Mouse (Mus musculus) layer of hippocampus, adult 2 months (tissue): ENCODE data around the gene Sgcg. TPM values are rescaled to one million over a fixed set of nuclear protein-coding genes. Genes with fewer than 3 reads are reported as not detected.
A peak's percentile ranks its signal among the peaks of the same experiment; 100 is the strongest.

Source experiments
- DNase-seq, 2 experiments: peaks; one replicate each; pipeline ENCODE4 v3.0.0; 2022; ENCODE audit warnings: low spot score in 2 of 2
- H3K27ac ChIP-seq: fragments of 200-600 bp; 2 replicates; pipeline ENCODE4 v1.8.1; 2022
- H3K4me3 ChIP-seq: fragments of 200-600 bp; 2 replicates; pipeline ENCODE4 v1.8.1; 2022; ENCODE audit warnings: mild to moderate bottlenecking
- CTCF ChIP-seq: fragments of 200-600 bp; conservative IDR thresholded peaks from 2 replicates; pipeline ENCODE4 v1.8.1; 2022; ENCODE audit warnings: antibody characterized with exemption, mild to moderate bottlenecking, moderate library complexity
- total RNA-seq, 2 experiments: library from RNA; stranded (reverse); gene quantifications; 2 replicates each; pipeline ENCODE4 v1.2.3; 2021

Sgcg gene
- total RNA-seq, 2 experiments from 2014 or later = 0.28 TPM; not detected in 1

DNA sequence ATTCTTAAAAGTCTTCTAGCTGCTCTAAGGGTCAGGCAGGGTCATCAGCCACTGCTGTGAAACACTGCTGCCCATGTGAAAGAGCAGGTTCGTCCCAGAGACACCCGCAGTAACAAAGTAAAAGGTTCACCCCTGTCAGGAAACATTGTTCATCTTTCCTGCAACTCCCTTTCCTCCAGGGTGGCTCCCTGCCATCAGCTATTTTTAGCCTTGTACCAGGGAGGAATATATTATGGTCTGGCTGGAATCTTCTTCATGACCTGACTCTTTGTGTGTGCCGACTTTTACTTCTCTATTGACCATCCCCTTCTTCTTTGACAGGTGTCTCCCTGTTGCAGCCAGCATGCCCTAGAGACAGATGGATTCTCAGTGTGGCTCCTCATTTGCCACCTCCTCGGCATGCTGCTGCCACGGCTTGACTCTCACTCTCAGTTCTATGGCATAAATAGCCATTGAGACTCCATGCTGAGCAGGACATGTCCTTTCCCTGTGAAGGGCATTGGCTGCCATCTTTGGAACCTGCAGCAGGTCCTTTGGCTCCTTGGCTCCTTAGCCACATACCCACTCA, 9.7 kb upstream of the Sgcg start:
- no peak for DNase-seq
- Histone ChIP-seq H3K4me3 (no peak overlapping the region), H3K27ac (no peak overlapping the region)
- no peak for TF ChIP-seq CTCF

DNA sequence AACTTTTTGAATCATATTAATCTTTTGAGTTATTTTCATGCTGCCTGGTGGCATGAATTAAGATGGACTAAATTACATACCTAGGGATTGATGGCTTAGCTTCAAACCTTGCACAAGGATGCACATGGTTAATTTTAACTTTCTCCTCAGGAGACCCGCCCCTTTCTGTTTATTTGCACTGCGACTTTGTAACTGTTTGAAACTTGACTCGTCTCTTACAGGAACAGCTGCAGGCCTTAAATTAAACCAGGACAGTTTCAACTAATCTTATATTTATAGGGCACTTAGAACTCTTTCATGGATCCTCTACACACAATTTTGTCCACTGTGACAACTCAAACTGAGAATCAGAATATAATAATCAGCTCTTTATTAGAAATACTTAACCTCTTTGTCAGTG, 794 bp upstream of the Sgcg start:
- no peak for DNase-seq
- TF ChIP-seq CTCF = no peak
- Histone ChIP-seq H3K27ac (no peak overlapping the region), H3K4me3 (no peak overlapping the region)

GRCm38 (mm10) chr14:61252596-61253388, 5.5 kb downstream of the Sgcg start:
- DNase-seq = no peak
- H3K4me3 ChIP-seq = no peak overlapping the region
- TF ChIP-seq CTCF = no peak

DNA sequence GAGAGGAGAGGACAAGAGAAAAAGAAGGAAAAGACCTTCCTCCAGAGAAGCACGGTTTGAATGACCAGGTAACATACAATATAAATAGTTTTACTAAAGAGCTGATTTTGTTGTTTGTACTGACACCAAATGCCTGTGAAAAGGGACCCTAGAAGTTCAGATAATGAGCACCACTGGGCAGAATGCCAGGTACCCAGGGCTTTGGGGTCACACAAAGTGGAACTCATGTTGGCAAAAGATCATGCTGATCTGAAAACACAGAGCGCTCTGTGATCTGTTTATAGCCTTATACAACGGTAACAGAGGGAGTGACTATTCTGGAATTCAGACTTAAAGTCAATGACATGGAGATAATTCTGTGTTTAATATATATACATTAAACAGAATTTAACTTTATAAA, 11.8 kb downstream of the Sgcg start:
- DNase-seq = no peak
- Histone ChIP-seq H3K4me3 (no peak overlapping the region), H3K27ac (no peak overlapping the region)
- TF ChIP-seq CTCF = no peak

More at GRCm38 (mm10) chr14:61252596-61253388, 5.5 kb downstream of the Sgcg start:
- no peak overlapping the region for H3K27ac ChIP-seq

DNA sequence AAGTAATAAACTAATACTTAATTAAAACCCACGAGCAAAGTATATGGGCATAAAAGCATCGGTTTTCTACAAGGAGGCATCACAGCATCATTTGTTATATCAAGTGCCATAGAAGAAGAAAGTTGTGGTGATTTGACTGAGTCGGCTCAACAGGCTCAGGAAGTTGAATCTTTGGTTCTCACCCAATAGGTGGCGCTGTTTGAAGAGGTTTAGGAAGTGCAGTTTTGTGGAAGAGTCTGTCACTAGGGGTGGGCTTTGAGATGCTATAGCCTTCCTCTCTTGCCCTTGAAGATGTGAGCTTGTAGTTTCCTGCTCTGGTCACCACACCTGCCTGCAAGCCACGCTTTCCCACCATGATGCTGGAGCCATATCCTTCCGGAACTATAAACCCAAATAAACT, 15.7 kb downstream of the Sgcg start:
- H3K4me3 ChIP-seq = no peak overlapping the region
- no peak overlapping the region for H3K27ac ChIP-seq
- TF ChIP-seq CTCF = peak; percentile 69
- no peak for DNase-seq

- DNase-seq = peak in 1 of 2 experiments; percentile 37
- no peak for TF ChIP-seq CTCF
- Histone ChIP-seq H3K4me3 (no peak overlapping the region), H3K27ac (no peak overlapping the region)
Measured at GRCm38 (mm10) chr14:61238751-61239150, 19.5 kb downstream of the Sgcg start.

- Histone ChIP-seq H3K27ac (no peak overlapping the region), H3K4me3 (no peak overlapping the region)
- DNase-seq = no peak
- no peak for TF ChIP-seq CTCF
Measured at GRCm38 (mm10) chr14:61237101-61237654, 21.1 kb downstream of the Sgcg start.

DNA sequence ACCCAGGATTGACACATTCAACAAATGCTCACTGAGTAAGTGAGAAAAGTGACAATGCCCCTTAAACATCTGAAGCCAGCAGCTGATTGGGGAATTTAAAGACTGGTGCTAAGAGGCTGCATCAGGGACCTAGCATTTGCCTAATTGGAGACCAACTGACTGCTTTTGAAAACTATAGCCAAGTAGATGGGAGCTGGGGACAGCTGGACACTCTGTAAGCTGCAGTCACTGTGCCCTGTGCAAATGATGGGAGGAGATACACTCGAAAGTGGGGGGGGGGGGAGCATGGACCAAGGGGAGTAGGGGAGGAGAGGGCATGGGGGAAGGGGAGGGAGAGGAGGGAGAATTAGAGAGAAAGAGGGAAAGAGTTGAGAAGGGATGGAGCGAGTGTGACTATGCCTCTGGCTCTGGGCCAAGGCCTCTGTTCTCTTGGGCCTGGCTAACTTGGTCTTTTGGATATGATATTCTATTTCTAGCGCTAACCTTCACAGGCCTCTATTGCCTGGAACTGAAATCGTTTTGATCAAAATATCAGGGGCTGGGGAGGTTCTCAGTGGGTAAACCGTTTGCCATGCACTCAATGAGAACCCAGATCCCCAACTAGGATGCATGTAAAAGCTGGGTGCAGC, 22.3 kb downstream of the Sgcg start:
- no peak for TF ChIP-seq CTCF
- DNase-seq = no peak
- H3K4me3 ChIP-seq = no peak overlapping the region
- no peak overlapping the region for H3K27ac ChIP-seq

DNA sequence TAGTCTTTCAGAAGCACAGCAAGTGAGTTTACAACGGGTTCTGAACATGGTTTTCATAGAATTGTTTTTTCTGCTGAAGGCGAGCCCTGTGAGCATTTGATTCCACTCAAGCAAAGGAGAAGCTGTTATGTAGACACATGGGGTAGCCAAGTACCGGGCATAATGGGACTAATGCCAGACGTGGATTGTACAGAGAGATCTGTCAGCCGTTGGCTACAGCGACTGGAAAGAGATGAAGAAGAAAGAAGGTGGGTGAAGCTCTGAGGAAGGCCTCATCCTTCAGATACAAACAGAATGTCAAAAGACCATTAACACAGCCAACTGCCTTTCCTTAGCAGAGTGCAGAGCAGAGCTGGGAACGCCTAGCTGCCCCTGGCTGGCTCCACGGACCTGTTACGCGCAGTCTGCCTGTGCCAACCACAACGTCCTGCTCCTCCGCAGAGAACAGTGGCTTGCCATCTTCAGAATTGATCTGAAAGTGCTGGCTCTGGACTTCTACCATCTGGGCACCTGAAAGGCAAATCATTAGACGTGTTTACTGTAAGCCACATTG, 26.2 kb downstream of the Sgcg start:
- Histone ChIP-seq H3K4me3 (no peak overlapping the region), H3K27ac (peak overlapping the region; percentile 6; the same call in 1 of the 2 replicates)
- DNase-seq = peak in 1 of 2 experiments; percentile 50
- no peak for TF ChIP-seq CTCF

DNA sequence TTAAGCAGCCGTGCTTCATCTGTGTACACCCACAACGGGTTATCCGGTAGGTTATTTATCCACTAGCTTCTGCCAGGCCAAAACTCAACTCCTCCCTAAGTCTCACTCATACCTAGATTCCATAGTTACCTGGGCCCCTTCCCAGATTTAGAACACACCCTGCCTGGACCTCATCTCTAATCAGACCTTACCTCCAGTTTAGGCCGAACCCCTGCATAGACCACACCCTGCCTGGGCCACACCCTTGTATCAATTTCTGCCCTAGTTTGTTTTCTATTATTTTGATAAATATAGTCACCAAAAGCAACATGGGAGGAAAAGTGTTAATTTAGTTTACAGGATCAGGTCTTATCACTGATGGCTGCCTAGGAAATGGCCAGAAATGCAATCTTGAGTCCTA, 28.1 kb downstream of the Sgcg start:
- Histone ChIP-seq H3K27ac (no peak overlapping the region), H3K4me3 (no peak overlapping the region)
- no peak for TF ChIP-seq CTCF
- DNase-seq = no peak

DNA sequence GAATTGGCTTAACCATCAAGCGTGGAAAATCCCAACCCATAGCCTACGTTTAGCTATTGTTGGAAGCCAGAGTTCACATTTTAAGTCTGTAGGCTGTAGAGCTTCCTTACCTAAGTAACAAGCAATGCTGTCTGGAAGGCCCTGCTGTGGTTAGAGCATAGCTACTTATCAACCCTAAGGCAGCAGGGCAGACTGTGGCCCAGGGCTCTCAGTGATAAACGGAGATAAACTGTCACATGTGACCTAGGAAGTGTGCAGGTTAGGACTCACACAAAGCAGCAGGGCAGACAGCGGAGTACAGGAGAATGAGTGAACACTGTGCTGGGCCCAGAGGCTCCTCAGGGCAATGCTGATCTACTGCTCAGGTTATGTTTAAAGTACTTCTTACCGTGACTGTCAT, 28.5 kb downstream of the Sgcg start:
- Histone ChIP-seq H3K4me3 (no peak overlapping the region), H3K27ac (no peak overlapping the region)
- no peak for DNase-seq
- no peak for TF ChIP-seq CTCF

DNA sequence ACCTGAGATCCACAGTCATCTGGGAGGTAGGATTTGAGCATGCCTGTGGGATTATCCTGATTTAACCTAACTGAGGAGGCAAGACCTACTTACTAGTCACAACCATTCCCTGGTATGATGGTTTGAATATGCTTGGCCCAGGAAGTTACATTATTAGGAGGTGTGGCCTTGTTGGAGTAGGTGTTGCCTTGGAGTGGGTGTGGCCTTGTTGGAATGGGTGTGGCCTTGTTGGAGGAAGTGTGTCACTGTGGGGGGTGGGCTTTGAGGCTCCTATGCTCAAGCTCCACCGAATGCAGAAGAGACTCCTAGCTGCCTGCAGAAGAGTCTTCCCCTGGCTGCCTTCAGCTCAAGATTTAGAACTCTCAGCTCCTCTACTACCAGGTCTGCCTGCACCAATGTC, 32.1 kb downstream of the Sgcg start:
- DNase-seq = no peak
- Histone ChIP-seq H3K4me3 (no peak overlapping the region), H3K27ac (no peak overlapping the region)
- no peak for TF ChIP-seq CTCF

GRCm38 (mm10) chr14:61224387-61225077, 33.8 kb downstream of the Sgcg start:
- Histone ChIP-seq H3K4me3 (no peak overlapping the region), H3K27ac (peak overlapping the region; percentile 75)
- peak in 1 of 2 experiments; percentile 30 for DNase-seq
- TF ChIP-seq CTCF = no peak
